Mouse (Mus musculus) thymus, postnatal 36 days (tissue): ENCODE results near the gene Tshz2.

ENCODE experiments used
- DNase-seq, 2 experiments: peaks; one replicate each; pipeline ENCODE4 v3.0.0; 2022; ENCODE audit warnings: mixed read lengths in 2 of 2

The Tshz2 gene

GRCm38 (mm10) chr2:169892441-169893038, 259.7 kb downstream of the Tshz2 start:
- DNase-seq = no peak

- DNase-seq = no peak
Observed at GRCm38 (mm10) chr2:169902896-169903295, 270.1 kb downstream of the Tshz2 start.

GRCm38 (mm10) chr2:169906396-169906795, 273.6 kb downstream of the Tshz2 start:
- DNase-seq = no peak

- no peak for DNase-seq
Observed at GRCm38 (mm10) chr2:169907979-169908378, 275.2 kb downstream of the Tshz2 start.

GRCm38 (mm10) chr2:169910606-169911005, 277.8 kb downstream of the Tshz2 start:
- no peak for DNase-seq

- DNase-seq = no peak
Observed at GRCm38 (mm10) chr2:169912826-169913225, 280.0 kb downstream of the Tshz2 start.

GRCm38 (mm10) chr2:169914903-169915302, 282.1 kb downstream of the Tshz2 start:
- no peak for DNase-seq

- no peak for DNase-seq
Observed at GRCm38 (mm10) chr2:169915326-169915725, 282.5 kb downstream of the Tshz2 start.

GRCm38 (mm10) chr2:169919111-169919695, 286.4 kb downstream of the Tshz2 start:
- DNase-seq = no peak

- DNase-seq = no peak
Observed at GRCm38 (mm10) chr2:169924177-169924810, 291.5 kb downstream of the Tshz2 start.

GRCm38 (mm10) chr2:169925466-169925865, 292.7 kb downstream of the Tshz2 start:
- no peak for DNase-seq

- DNase-seq = no peak
Observed at GRCm38 (mm10) chr2:169926016-169926415, 293.2 kb downstream of the Tshz2 start.

GRCm38 (mm10) chr2:169927401-169927800, 294.6 kb downstream of the Tshz2 start:
- no peak for DNase-seq

- no peak for DNase-seq
Observed at GRCm38 (mm10) chr2:169928447-169929120, 295.8 kb downstream of the Tshz2 start.

GRCm38 (mm10) chr2:169929540-169930497, 297.0 kb downstream of the Tshz2 start:
- DNase-seq = peak in 1 of 2 experiments; percentile 4

- DNase-seq = no peak
Observed at GRCm38 (mm10) chr2:169935642-169936041, 302.8 kb downstream of the Tshz2 start.

- DNase-seq = no peak
Observed at GRCm38 (mm10) chr2:169940297-169941142, 307.7 kb downstream of the Tshz2 start.

- no peak for DNase-seq
Observed at GRCm38 (mm10) chr2:169943727-169944126, 310.9 kb downstream of the Tshz2 start.

- DNase-seq = no peak
Observed at GRCm38 (mm10) chr2:169948139-169948538, 315.3 kb downstream of the Tshz2 start.

GRCm38 (mm10) chr2:169951041-169951440, 318.2 kb downstream of the Tshz2 start:
- DNase-seq = no peak

- DNase-seq = no peak
Observed at GRCm38 (mm10) chr2:169952981-169953380, 320.2 kb downstream of the Tshz2 start.
